In genomic region chr2:101074990-101075389, GRCm38 (mm10) we compare ENCODE assay signal across 16 mouse cellular contexts.
"Had no signal": no experiment of that assay in that cellular context is flagged by ENCODE, and none has a peak within 500 bp of the region (broad histone marks: within the 10 kb centered on the region; RNA-seq: fewer than 3 reads in every experiment).

No protein-coding gene starts in this region.

- H3K36me3 ChIP-seq: neural tube, embryonic 13.5 days; neural tube, embryonic 15.5 days; stomach, embryonic 15.5 days had no signal

- H3K9me3 ChIP-seq: neural tube, embryonic 13.5 days; neural tube, embryonic 15.5 days; stomach, embryonic 15.5 days had no signal

- H3K4me2 ChIP-seq: neural tube, embryonic 13.5 days; neural tube, embryonic 15.5 days; stomach, embryonic 15.5 days had no signal

- DNase-seq: retina, postnatal 1 day; right cerebral cortex, adult 18-20 months; right cerebral cortex, postnatal 14 days; right cerebral cortex, postnatal 25 days; right cerebral cortex, postnatal 4 days; spleen, adult 18-20 months; thymus, adult 18-20 months; thymus, adult 2 months; thymus, postnatal 14 days; thymus, postnatal 25 days; thymus, postnatal 36 days; thymus, postnatal 4 days had no signal

- H3K27ac ChIP-seq: neural tube, embryonic 13.5 days; neural tube, embryonic 15.5 days; stomach, embryonic 15.5 days; stomach, postnatal 0 days had no signal

- H3K4me1 ChIP-seq: neural tube, embryonic 13.5 days; neural tube, embryonic 15.5 days; stomach, embryonic 15.5 days had no signal

- H3K27me3 ChIP-seq: neural tube, embryonic 13.5 days; neural tube, embryonic 15.5 days; stomach, embryonic 15.5 days had no signal

- H3K9ac ChIP-seq: neural tube, embryonic 13.5 days; neural tube, embryonic 15.5 days; stomach, embryonic 15.5 days had no signal

- H3K4me3 ChIP-seq: neural tube, embryonic 13.5 days; neural tube, embryonic 15.5 days; stomach, embryonic 15.5 days had no signal
